Mouse (Mus musculus): ENCODE data around the gene Dnah2. TPM values are rescaled to one million over a fixed set of nuclear protein-coding genes. Genes with fewer than 3 reads are reported as not detected.

Gene Dnah2
- total and polyA plus RNA-seq, 3 experiments = 0.04 to 0.07 TPM; not detected in 1

GRCm38 (mm10) chr11:69373223-69373965 lies 175.5 kb downstream of the Dnah2 start:
- DNase-seq (ENCODE audit: low read depth, low spot score) = peak; percentile 96
- Histone ChIP-seq H3K4me3 (ENCODE audit: control insufficient read depth in 1 of 2, insufficient read depth in 1 of 2, low read depth in 2 of 2, low read length in 2 of 2) (peak overlapping the region; percentile 84 to 95), H3K4me1 (ENCODE audit: control insufficient read depth in 1 of 2, insufficient read depth in 2 of 2, low read length in 2 of 2) (peaks cover 13 to 30% of the 10 kb centered on the region in 2 experiments), H3K9ac (ENCODE audit: control insufficient read depth, low read depth, low read length, poor library complexity, severe bottlenecking) (peak overlapping the region; percentile 81), H3K9me3 (replicated peaks; ENCODE audit: insufficient read depth, low read length) (no peaks in the 10 kb centered on the region), H3K27me3 (ENCODE audit: control insufficient read depth in 1 of 2, insufficient read depth in 2 of 2, low read length in 2 of 2) (no peaks in the 10 kb centered on the region), H3K27ac (ENCODE audit: control insufficient read depth, low read depth, low read length) (peak overlapping the region; percentile 84), H3K36me3 (ENCODE audit: control insufficient read depth in 1 of 2, insufficient read depth in 2 of 2, low read length in 2 of 2) (peaks cover 0 to 26% of the 10 kb centered on the region in 2 experiments; a peak in 2 of 4 replicates), H3K79me2 (ENCODE audit: control insufficient read depth, insufficient read depth, low read length, poor library complexity) (peaks cover 8% of the 10 kb centered on the region)
- TF ChIP-seq ZMIZ1 (IDR thresholded peaks at IDR 0.05; ENCODE audit: low read depth, low read length) (peak; percentile 76), KAT2A (conservative IDR thresholded peaks at IDR 0.05; ENCODE audit: low read depth, low read length) (no peak; the same call in 1 of the 2 replicates), TBP (IDR thresholded peaks at IDR 0.05; ENCODE audit: low read depth, low read length) (peak; percentile 64; the same call in 1 of the 2 replicates), GABPA (IDR thresholded peaks at IDR 0.05; ENCODE audit: low read depth, low read length) (peak; percentile 64; the same call in 1 of the 2 replicates), USF1 (IDR thresholded peaks at IDR 0.05; ENCODE audit: low read depth, low read length) (no peak), MAZ (IDR thresholded peaks at IDR 0.05; ENCODE audit: low read depth, low read length) (0 out of 2 replicates have a peak, but pooled peaks have one; percentile 42), CTCF (IDR thresholded peaks at IDR 0.05 in 2 of 3, conservative IDR thresholded peaks at IDR 0.05 in 1 of 3; ENCODE audit: control insufficient read depth in 1 of 3, insufficient read depth in 1 of 3, low read depth in 2 of 3, low read length in 3 of 3, poor library complexity in 1 of 3, severe bottlenecking in 1 of 3) (no peak), MAX (IDR thresholded peaks at IDR 0.05; ENCODE audit: low read length) (0 out of 2 replicates have a peak, but pooled peaks have one; percentile 39), HCFC1 (IDR thresholded peaks at IDR 0.05; ENCODE audit: low read depth, low read length) (peak; percentile 91), USF2 (IDR thresholded peaks at IDR 0.05; ENCODE audit: borderline replicate concordance in 1 of 2, insufficient read depth in 1 of 2, low read depth in 1 of 2, low read length in 2 of 2) (no peak), POLR2AphosphoS2 (IDR thresholded peaks at IDR 0.05; ENCODE audit: low read length) (peak; percentile 85), MEF2A (IDR thresholded peaks at IDR 0.05; ENCODE audit: extremely low read depth, insufficient replicate concordance, low read depth, low read length, poor library complexity, severe bottlenecking) (no peak), ZNF384 (IDR thresholded peaks at IDR 0.05; ENCODE audit: low read depth, low read length) (no peak), SMC3 (IDR thresholded peaks at IDR 0.05; ENCODE audit: low read depth, low read length) (no peak), MAFK (IDR thresholded peaks at IDR 0.05; ENCODE audit: borderline replicate concordance, low read depth, low read length) (no peak), SIN3A (IDR thresholded peaks at IDR 0.05; ENCODE audit: low read length) (peak; percentile 99), E2F4 (IDR thresholded peaks at IDR 0.05; ENCODE audit: borderline replicate concordance, low read depth, low read length) (no peak), ZC3H11A (IDR thresholded peaks at IDR 0.05; ENCODE audit: low read depth, low read length) (peak; percentile 1; the same call in 1 of the 2 replicates), NRF1 (IDR thresholded peaks at IDR 0.05; ENCODE audit: insufficient read depth, low read depth, low read length, poor library complexity, severe bottlenecking) (no peak; the same call in 1 of the 2 replicates), TAL1 (IDR thresholded peaks at IDR 0.05; ENCODE audit: low read length) (peak; percentile 48; the same call in 1 of the 2 replicates), TCF12 (IDR thresholded peaks at IDR 0.05; ENCODE audit: low read depth, low read length) (0 out of 2 replicates have a peak, but pooled peaks have one; percentile 5), POLR2A (IDR thresholded peaks at IDR 0.05; ENCODE audit: control insufficient read depth in 1 of 2, insufficient read depth in 1 of 2, low read depth in 1 of 2, low read length in 2 of 2, poor library complexity in 1 of 2) (peak; percentile 85 to 95), MXI1 (IDR thresholded peaks at IDR 0.05; ENCODE audit: low read depth, low read length) (peak; percentile 96), EP300 (IDR thresholded peaks at IDR 0.05; ENCODE audit: low read depth in 1 of 2, low read length in 2 of 2) (peak; percentile 30 to 36; a peak in 1 of 4 replicates), CHD1 (IDR thresholded peaks at IDR 0.05; ENCODE audit: low read depth, low read length) (0 out of 2 replicates have a peak, but pooled peaks have one; percentile 17), MYC (IDR thresholded peaks at IDR 0.05; ENCODE audit: low read depth, low read length) (peak; percentile 88), RCOR1 (IDR thresholded peaks at IDR 0.05; ENCODE audit: low read depth, low read length) (no peak), JUND (IDR thresholded peaks at IDR 0.05; ENCODE audit: low read depth, low read length) (0 out of 2 replicates have a peak, but pooled peaks have one; percentile 1), NELFE (IDR thresholded peaks at IDR 0.05; ENCODE audit: low read depth, low read length) (peak; percentile 90), ELF1 (IDR thresholded peaks at IDR 0.05; ENCODE audit: low read depth, low read length) (peak; percentile 74), ETS1 (IDR thresholded peaks at IDR 0.05; ENCODE audit: low read depth, low read length) (peak; percentile 72), ZKSCAN1 (IDR thresholded peaks at IDR 0.05; ENCODE audit: low read depth, low read length) (no peak), MYB (IDR thresholded peaks at IDR 0.05; ENCODE audit: low read depth, low read length) (no peak)

Measured in MEL (cell line).